Mouse (Mus musculus): ENCODE data around the gene Commd4. TPM values are rescaled to one million over a fixed set of nuclear protein-coding genes. Genes with fewer than 3 reads are reported as not detected.
A peak's percentile ranks its signal among the peaks of the same experiment; 100 is the strongest.

The Commd4 gene
- polyA plus RNA-seq, 1 experiment from 2014 or later = 83.8 TPM

DNA sequence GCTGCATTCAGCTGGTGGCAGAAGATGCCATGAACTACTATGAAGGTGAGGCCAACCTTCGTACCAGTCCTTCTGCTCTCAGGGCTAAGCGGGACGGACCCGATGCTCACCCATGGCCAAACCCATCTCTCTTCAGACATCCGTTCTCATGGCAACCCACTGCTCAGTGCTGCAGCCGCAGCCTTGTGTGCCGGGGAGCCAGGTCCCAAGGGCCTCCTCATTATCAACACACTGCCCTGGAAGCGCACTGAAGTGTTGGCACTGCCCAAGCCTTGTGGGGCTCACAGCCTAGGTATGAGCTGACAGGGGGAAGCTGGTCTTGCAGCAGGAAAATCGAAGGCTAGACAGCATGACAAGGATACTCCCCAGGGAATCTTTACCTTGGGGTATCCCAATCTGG is 19.0 kb downstream of the Commd4 start:
- Histone ChIP-seq H3K9ac (no peak overlapping the region), H3K27me3 (replicated peaks) (no peaks in the 10 kb centered on the region), H3K27ac (no peak overlapping the region), H3K4me2 (replicated peaks) (no peak overlapping the region), H3K36me3 (peaks cover 27% of the 10 kb centered on the region), H3K9me3 (no peaks in the 10 kb centered on the region), H3K4me1 (replicated peaks) (no peaks in the 10 kb centered on the region), H3K4me3 (replicated peaks) (no peak overlapping the region)
- no peak for ATAC-seq
- 91% methylated on average over 9 of the region's 9 CpGs for WGBS

DNA sequence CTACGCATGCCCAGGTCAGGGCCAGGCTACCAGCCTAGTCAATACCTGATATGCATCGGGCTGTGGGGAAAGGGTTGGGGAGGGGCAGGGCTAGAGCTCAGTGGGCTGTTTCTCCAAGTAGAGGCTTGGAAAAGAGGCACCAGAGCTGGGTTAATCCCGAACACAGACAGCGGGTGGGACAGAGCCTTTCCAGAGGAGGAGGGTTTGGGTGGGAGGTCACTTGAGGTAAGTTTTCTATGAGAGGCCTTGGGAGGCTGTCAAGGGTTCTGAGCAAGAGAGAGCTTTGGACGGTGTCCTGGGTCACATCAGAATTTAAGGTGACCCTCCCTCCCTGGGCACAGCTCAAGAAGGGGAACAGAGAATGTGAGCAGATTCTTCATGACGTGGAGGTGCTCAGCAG is 19.6 kb downstream of the Commd4 start:
- Histone ChIP-seq H3K9ac (no peak overlapping the region), H3K4me3 (replicated peaks) (no peak overlapping the region), H3K4me1 (replicated peaks) (no peaks in the 10 kb centered on the region), H3K9me3 (no peaks in the 10 kb centered on the region), H3K36me3 (peaks cover 26% of the 10 kb centered on the region), H3K27me3 (replicated peaks) (no peaks in the 10 kb centered on the region), H3K27ac (no peak overlapping the region), H3K4me2 (replicated peaks) (no peak overlapping the region)
- no peak for ATAC-seq
- 89% methylated on average over 6 of the region's 6 CpGs for WGBS

DNA sequence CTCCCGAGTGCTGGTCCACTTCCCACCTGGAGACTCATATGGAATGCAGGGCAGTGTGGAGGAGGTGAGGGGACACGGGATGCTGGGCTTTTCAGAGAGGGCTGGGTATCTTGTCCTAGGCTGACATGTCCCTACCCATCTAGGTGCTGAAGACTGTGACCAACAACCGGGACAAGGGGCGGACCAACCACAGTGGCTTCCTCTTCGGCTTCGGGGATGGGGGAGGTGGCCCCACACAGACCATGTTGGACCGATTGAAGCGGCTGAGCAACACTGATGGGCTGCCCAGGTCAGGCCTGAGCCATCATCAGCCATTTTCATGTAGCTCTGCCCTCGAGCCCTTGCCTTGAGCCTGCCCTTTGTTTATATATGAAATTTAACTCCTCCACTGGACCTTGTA is 20.4 kb downstream of the Commd4 start:
- WGBS = 87% methylated on average over 9 of the region's 9 CpGs
- Histone ChIP-seq H3K4me1 (replicated peaks) (no peaks in the 10 kb centered on the region), H3K27me3 (replicated peaks) (no peaks in the 10 kb centered on the region), H3K27ac (no peak overlapping the region), H3K36me3 (peaks cover 26% of the 10 kb centered on the region), H3K9ac (no peak overlapping the region), H3K9me3 (no peaks in the 10 kb centered on the region), H3K4me2 (replicated peaks) (no peak overlapping the region), H3K4me3 (replicated peaks) (no peak overlapping the region)
- no peak for ATAC-seq

DNA sequence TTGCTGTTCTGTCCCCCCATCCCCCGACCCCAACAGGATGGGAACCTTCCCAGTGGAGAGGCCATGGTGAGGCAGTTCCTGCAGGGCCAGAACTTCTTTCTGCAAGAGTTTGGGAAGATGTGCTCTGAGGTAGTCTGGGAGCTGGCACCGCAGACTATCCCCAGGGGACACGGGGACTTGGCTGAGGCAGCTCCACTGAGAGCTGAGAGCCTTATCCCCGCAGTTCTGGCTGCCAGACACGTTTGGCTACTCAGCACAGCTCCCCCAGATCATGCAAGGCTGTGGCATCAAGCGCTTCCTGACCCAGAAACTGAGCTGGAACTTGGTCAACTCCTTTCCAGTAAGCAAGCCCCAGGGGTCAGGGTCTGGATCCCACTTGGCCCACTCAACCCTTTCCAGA is 20.9 kb downstream of the Commd4 start:
- H3K4me3 ChIP-seq (replicated peaks) = no peak overlapping the region
- no peak overlapping the region for H3K27ac ChIP-seq
- WGBS = 87% methylated on average over 6 of the region's 6 CpGs
- H3K27me3 ChIP-seq (replicated peaks) = no peaks in the 10 kb centered on the region
- no peak overlapping the region for H3K4me2 ChIP-seq (replicated peaks)
- H3K36me3 ChIP-seq = peaks cover 24% of the 10 kb centered on the region
- H3K9me3 ChIP-seq = no peaks in the 10 kb centered on the region
- ATAC-seq = no peak
- no peak overlapping the region for H3K9ac ChIP-seq
- H3K4me1 ChIP-seq (replicated peaks) = no peaks in the 10 kb centered on the region

DNA sequence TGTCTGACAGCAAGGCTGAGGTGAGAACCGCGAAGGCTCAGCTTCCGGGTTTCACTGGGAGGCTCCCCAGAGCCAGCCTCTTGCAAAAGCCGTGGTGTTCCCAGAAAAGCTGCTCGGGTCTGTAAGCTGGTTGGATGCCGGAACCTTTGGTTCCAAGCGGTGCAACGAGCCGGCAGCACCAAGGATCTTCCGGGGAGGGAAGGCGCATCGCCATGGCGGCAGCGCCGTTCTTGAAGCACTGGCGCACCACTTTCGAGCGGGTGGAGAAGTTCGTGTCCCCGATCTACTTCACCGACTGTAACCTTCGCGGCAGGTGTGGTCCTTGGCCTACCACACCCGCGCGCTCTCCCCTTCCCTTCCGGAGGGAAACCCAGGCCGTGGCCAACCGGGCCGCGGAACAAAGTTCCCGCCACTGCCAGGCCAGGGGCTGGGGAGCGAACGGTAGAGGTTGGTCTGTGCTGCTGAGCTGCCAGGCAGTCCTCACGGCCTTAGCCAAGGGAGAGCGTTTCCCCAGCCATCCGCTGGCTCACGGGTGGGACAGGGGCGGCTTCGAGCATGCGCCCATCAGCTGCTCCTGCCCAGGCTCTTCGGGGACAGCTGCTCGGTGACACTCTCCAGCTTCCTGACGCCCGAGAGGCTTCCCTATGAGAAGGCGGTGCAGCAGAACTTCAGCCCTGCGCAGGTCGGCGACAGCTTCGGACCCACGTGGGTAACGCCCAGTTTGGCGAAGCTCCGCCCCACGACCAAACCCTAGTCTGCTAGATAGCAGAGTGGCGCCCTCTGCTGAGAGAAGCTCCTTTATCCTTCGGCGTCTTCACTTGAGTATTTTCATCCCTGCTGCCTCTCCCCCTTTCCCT is 27.3 kb downstream of the Commd4 start, which contains the start of gene Man2c1:
Gene Man2c1, plus strand, starts transcription at position 114 of the 857 bp plus-strand sequence.
- Histone ChIP-seq H3K4me3 (replicated peaks) (peak within 1 kb of the TSS; percentile 76), H3K9me3 (no peaks in the 10 kb centered on the region), H3K4me2 (replicated peaks) (peak within 1 kb of the TSS; percentile 84), H3K36me3 (peaks cover 16% of the 10 kb centered on the region), H3K27me3 (replicated peaks) (no peaks in the 10 kb centered on the region), H3K4me1 (replicated peaks) (peaks cover 10% of the 10 kb centered on the region; the same call in 1 of the 2 replicates), H3K27ac (peak within 1 kb of the TSS; percentile 99), H3K9ac (peak within 1 kb of the TSS; percentile 84)
- peak; percentile 94 for ATAC-seq
- WGBS = under 1% methylated on average over 58 of the region's 58 CpGs

DNA sequence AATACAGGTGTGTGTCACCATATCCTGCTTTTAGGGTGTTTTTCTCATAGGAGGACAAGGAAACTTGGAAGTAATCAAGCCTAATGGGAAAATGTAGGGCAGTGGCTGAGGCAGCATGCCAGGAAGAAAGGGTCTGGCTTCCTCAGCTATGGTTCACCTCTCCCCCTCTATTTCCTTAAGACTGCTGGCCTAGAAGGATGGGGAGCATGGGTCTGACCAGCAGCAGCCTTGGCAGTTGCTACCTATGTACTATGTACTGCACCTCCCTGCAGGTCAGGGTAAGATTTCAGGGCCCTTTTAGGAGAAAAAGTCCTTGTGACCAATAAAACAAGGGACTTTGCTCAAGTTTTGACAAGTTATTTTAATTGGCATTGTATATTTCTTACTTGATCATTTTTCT is 28.5 kb downstream of the Commd4 start:
- peak overlapping the region; percentile 76 for H3K4me3 ChIP-seq (replicated peaks)
- peaks cover 10% of the 10 kb centered on the region; the same call in 1 of the 2 replicates for H3K4me1 ChIP-seq (replicated peaks)
- no peaks in the 10 kb centered on the region for H3K9me3 ChIP-seq
- no peak overlapping the region; the same call in 1 of the 2 replicates for H3K9ac ChIP-seq
- H3K27ac ChIP-seq = no peak overlapping the region
- ATAC-seq = no peak
- peaks cover 16% of the 10 kb centered on the region for H3K36me3 ChIP-seq
- H3K27me3 ChIP-seq (replicated peaks) = no peaks in the 10 kb centered on the region
- H3K4me2 ChIP-seq (replicated peaks) = peak overlapping the region; percentile 84

DNA sequence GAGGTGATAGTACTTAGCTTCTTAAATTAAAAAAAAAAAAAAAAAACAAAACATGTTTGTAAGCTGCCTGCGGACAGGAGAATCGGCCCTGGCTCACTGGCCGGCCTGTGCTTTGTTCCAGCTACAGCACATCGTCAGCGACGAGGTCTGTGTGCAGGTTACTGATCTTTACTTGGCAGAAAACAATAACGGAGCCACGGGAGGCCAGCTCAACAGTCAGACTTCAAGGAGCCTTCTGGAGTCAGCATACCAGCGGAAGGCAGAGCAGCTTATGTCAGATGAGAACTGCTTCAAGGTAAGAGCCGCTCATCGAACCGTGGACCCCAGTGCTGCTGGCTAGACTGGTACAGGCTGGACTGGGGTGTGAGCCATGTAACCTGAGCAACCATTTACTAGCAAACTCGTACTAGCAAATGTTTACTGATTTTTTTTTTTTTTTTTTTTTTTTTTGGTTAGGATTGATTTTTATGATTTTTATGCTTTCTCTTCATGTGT is 40.8 kb downstream of the Commd4 start:
- no peaks in the 10 kb centered on the region for H3K9me3 ChIP-seq
- H3K4me3 ChIP-seq (replicated peaks) = no peak overlapping the region
- no peak overlapping the region for H3K9ac ChIP-seq
- H3K27me3 ChIP-seq (replicated peaks) = no peaks in the 10 kb centered on the region
- H3K27ac ChIP-seq = no peak overlapping the region
- no peaks in the 10 kb centered on the region for H3K4me1 ChIP-seq (replicated peaks)
- H3K36me3 ChIP-seq = peaks cover 29% of the 10 kb centered on the region
- no peak overlapping the region for H3K4me2 ChIP-seq (replicated peaks)
- no peak for ATAC-seq
- 90% methylated on average over 13 of the region's 13 CpGs for whole genome bisulfite sequencing

Other genes starting within 250 kb of the Commd4 start
- 6.2 and 6.3 TPM in 2 replicates for gene Snx33, start 230.0 kb downstream of the Commd4 start, polyA plus RNA-seq (2015; fragmentation: Nextera tagmentation; extraction: Ambion mirVana)
- gene Imp3, start 220.9 kb downstream of the Commd4 start, polyA plus RNA-seq (2015; fragmentation: Nextera tagmentation; extraction: Ambion mirVana) = 71.2 and 74.5 TPM in 2 replicates
- 13.2 and 13.3 TPM in 2 replicates for gene Snupn, start 207.5 kb downstream of the Commd4 start, polyA plus RNA-seq (2015; fragmentation: Nextera tagmentation; extraction: Ambion mirVana)
- 13.2 and 13.4 TPM in 2 replicates for gene Ptpn9, start 163.4 kb downstream of the Commd4 start, polyA plus RNA-seq (2015; fragmentation: Nextera tagmentation; extraction: Ambion mirVana)
- gene Sin3a, start 86.3 kb downstream of the Commd4 start, polyA plus RNA-seq (2015; fragmentation: Nextera tagmentation; extraction: Ambion mirVana) = 26.0 and 26.4 TPM in 2 replicates
- gene Man2c1, start 27.6 kb downstream of the Commd4 start, polyA plus RNA-seq (2015; fragmentation: Nextera tagmentation; extraction: Ambion mirVana) = 50.6 and 55.6 TPM in 2 replicates
- 7.1 and 7.6 TPM in 2 replicates for gene Neil1, start 10.0 kb downstream of the Commd4 start, polyA plus RNA-seq (2015; fragmentation: Nextera tagmentation; extraction: Ambion mirVana)
- not detected in 2 replicates for gene Trcg1, start 78.2 kb upstream of the Commd4 start, polyA plus RNA-seq (2015; fragmentation: Nextera tagmentation; extraction: Ambion mirVana)
- 27.7 and 29.6 TPM in 2 replicates for gene 1700017B05Rik, start 104.3 kb upstream of the Commd4 start, polyA plus RNA-seq (2015; fragmentation: Nextera tagmentation; extraction: Ambion mirVana)

All from intestine, embryonic 15.5 days (tissue).